Mouse (Mus musculus): Measurements from ENCODE around the gene Agfg1. TPM values are rescaled to one million over a fixed set of nuclear protein-coding genes. Genes with fewer than 3 reads are reported as not detected.

Agfg1 gene
- 56.4 and 58.6 TPM in 2 replicates for total RNA-seq (2021)
- long read RNA-seq, full-length matches to known transcripts, result 11 of 22 reads
- long read RNA-seq, partial matches to known transcripts, result 4 of 22 reads
- long read RNA-seq, other reads (novel, unspliced or antisense), result 7 of 22 reads

DNA sequence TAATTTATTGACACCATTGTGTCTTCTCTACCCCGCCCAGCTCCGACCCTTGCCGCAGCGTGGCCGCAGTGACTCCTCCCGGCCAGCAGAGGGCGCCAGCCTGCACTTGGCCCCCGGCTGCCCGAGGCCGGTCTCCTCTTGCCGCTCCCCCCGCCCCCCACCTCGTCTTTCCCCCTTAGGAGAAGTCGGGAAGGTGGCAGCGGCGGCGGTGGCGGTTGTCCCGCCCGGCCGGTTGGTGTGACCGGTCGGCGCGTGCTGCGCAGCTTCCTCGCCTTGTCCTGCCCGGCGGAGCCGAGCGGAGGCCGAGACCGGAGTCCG lies at the start of gene Agfg1:
Gene Agfg1, plus strand, starts transcription at position 188 of the 318 bp plus-strand sequence.
- DNase-seq, result peak; percentile 96

GRCm38 (mm10) chr1:82791105-82791504 lies 48.2 kb upstream of the Agfg1 start:
- no peak for DNase-seq

- DNase-seq, result no peak
Measured at GRCm38 (mm10) chr1:82792238-82792637, 47.0 kb upstream of the Agfg1 start.

DNA sequence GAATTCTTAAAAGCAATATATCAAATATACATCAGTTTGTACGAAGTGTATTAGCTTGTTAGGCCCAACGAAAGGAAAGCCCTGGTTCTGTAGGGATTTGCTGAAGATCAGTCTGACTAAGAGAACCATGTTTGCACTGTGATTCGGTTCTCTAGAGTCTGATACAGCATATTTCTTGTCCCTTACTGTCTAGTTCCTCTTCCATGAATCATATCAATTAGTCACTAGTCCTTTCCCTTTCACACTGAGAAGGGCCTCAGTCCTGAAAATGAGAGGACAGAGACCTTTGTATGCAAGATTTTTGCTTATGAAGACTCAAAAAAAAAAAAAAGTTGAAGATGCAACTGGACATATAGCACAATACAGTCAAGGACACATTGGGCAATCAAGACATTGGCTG lies 46.2 kb upstream of the Agfg1 start:
- DNase-seq, result no peak

DNA sequence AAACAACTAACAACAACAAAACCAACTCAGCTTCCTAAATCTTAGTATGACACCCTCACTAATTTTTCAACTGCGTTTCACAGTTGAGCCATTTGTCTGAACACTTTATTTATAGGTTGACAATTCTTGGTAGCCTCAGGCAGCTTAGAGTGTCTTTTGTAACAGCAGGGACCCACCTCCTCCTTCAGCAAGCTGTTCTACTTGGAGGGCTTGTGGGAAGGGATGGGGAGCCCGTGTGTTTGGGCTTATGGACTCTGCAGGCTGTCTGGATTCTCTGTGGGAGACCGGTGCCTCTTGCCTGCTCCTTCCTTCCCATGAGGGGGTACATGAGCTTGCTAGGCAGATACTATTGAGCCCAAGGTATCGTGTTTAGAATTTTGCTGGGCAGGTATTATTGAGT lies 45.3 kb upstream of the Agfg1 start:
- no peak for DNase-seq

GRCm38 (mm10) chr1:82795211-82795610 lies 44.1 kb upstream of the Agfg1 start:
- DNase-seq, result no peak

DNA sequence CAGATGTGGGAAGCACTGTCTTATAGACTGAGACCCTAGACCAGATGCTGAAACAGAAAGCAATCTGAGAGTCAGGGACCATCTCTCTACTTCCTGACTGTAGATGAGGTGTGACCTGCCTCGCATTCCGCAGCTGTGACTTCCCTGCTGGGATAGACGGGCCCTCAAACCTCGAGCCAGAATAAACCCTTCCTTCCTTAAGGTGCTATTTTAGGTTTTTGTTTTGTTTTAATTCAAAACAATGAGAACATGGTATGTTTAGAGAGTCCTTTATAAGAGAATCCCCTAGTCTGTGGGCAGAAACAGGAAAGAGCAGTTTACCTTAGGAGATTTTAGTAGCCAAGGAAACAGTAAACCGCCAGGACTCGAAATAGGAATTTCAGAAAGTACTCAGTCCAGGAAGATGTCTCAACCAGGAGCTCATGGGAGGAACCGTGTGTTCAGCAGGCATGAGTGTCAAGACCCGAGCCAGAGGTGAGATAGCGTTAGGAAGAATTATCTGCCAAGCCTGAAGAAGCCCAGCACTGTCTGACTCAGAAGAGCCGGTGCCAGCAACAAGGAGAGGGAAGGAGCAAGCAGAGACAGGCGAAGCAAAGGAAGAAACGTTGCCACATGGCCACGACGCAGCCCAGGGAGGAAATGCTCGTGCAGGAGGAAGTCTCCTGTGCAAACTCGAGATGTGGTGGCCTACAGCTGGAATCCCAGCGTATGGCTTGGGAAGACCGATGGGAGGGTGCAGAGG lies 43.4 kb upstream of the Agfg1 start:
- DNase-seq, result no peak

GRCm38 (mm10) chr1:82797088-82797487 lies 42.2 kb upstream of the Agfg1 start:
- DNase-seq, result no peak

- DNase-seq, result no peak
Measured at GRCm38 (mm10) chr1:82798304-82798703, 41.0 kb upstream of the Agfg1 start.

DNA sequence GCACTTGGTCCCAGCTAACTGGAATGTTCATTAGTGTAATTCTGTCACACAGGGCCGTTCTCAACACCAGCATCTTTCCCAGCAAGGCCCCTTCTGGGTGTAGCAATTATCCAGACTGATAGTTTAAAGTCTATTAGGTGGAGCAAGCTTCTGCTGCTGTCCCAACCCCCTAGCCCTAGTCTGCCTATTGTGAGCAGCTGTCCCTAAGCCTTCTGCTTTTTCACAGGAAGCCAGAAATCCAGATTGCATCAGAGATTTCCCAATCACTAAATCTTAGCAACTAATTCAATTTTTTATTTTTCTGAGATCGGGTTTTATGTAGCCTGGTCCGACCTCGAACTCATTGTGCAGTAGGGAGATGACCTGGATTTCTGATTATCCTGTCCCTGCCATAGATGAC lies 40.4 kb upstream of the Agfg1 start:
- DNase-seq, result no peak

GRCm38 (mm10) chr1:82801105-82801783 lies 38.0 kb upstream of the Agfg1 start:
- DNase-seq, result no peak

GRCm38 (mm10) chr1:82803608-82804007 lies 35.7 kb upstream of the Agfg1 start:
- DNase-seq, result no peak

GRCm38 (mm10) chr1:82804059-82804458 lies 35.2 kb upstream of the Agfg1 start:
- no peak for DNase-seq

DNA sequence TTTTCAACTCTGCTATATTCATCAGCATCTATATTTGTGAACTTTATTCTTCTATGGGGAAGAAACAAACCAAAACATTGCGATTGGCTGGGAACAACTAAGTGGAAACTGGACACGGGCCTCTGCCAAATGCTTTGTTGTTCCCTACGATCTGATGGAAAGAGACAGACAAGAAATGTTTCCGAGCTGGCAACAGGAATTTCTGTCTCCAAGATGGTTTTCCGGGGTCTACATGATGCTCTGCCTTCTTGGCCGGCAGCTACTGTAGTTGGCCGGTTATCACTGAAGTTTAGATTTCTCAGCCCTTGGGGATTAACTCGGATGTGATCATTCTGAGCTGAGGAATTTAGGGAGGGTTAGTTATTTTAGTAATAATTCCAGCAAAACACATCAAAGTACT lies 32.9 kb upstream of the Agfg1 start:
- no peak for DNase-seq

DNA sequence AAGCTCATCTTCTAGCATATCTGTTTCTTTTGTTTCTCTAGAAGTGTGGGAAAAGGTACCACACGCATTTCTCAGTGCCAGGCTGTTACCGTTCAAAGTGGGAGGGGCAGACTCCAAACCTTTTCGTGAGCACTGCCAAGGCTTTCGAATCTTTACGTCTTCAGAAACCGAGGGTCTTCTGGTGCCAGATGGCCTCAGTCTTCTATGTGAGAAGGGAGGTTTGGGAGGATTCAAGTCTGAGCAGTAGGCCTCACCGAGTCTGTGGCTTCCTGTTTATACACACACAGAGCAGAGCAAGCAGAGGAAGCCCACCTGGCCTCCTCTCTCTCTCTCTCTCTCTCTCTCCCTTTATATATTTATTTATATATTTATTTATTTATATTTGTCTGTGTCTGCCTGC lies 32.1 kb upstream of the Agfg1 start:
- DNase-seq, result no peak

- no peak for DNase-seq
Measured at GRCm38 (mm10) chr1:82808564-82808963, 30.7 kb upstream of the Agfg1 start.

DNA sequence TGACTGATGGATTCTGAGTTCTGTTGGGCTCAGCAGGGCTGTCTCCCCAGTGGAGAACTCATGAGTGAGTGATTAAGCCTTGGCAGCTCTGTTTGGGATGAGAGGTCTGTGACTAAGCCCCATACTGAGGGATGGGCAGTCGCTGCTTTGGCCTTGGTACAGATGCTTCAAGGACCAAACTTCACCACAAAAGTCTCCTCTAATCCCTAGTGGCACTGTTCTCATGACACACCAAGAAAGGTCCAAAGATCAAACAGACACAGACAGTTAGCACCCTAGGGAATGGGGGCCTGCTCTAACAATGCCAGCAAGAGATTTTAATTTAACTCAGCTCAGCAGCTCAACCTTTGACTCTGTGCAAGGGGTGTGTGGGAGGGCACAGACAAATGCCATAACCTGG lies 27.5 kb upstream of the Agfg1 start:
- peak; percentile 33 for DNase-seq

DNA sequence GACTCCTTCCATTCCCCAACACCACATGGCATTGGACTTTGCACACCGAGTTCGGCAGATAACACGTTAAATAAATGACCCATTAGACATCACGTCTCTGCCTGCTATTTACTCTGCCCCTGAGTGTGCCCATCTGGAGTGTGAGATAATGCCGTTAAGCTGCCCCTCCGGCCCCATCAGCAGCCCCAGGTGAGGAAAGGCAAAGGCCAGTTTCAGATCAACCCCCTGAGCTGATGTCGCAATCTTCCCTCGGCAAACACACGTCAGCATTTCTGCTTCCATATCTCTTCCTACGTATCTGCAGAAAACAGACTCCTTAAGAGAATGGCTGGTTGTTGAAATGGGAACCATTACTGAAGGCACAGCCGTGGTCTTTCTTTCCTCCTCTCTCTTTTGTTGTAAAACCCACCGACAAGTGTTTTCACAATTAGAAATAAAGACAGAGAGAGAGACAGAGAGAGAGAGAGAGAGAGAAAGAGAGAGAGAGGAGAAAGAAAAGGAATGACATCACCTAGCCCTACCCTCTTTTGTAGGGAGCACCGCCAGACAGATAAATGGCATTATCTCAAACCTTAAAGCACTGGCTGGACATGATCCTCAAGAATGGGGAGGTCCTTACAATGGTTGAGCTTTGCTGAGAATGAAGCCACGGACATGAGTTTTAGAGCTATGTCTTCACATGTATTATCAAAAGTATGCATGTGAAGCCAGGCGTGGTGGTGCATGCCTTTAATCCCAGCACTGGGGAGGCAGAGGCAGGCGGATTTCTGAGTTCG lies 23.2 kb upstream of the Agfg1 start:
- DNase-seq, result no peak

- DNase-seq, result no peak
Measured at GRCm38 (mm10) chr1:82819366-82819765, 19.9 kb upstream of the Agfg1 start.

DNA sequence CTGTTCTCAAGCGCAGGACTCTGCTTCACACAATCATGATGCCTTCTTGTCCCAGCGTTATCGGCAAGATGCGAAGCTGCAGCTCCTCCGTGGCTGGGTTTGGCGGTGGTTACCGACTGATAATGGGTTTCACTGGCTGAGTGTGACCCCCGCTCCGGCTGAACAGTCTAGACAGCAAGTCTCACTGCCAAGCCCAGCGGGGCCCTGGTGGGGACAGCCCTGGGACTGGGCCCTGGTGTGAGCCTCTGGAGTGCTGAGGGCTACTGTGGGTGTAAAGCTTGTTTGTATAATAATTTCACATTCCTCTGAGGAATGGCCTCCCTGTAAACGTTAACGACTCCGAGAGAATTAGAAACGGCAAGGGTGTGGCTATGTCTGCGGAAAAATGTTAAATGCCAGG lies 19.1 kb upstream of the Agfg1 start:
- no peak for DNase-seq

DNA sequence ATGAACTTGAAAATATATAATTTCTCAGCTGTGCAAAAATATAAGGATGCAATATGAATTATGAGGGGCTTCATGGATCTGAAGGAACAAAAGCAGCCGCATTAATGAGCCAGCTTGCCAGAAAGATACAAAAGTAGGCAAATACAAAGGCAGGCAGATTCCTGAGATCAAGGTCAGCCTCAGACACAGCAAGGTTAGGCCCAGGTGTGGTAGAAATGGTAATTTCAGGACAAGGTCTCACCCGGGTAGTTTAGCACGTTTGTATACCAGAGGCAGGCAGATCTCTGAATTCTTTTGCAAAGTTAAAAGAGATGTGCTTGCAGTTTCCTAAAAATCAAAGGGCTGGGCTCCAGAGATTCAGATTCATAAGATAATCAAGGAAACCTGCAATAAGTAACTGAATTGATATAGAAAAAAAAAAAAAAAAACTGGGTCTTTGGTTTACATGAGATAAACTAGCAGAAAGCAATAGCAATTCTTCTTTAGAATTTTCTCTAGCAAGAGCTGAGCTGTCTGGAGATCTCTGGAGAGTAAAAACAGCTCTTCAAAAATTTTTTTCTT lies 18.6 kb upstream of the Agfg1 start:
- DNase-seq, result no peak

- no peak for DNase-seq
Measured at GRCm38 (mm10) chr1:82821846-82822245, 17.4 kb upstream of the Agfg1 start.

GRCm38 (mm10) chr1:82824147-82824546 lies 15.1 kb upstream of the Agfg1 start:
- DNase-seq, result no peak
